Mouse (Mus musculus) neutrophil, adult 65 days (primary cell): Measurements from ENCODE around the gene 4921501E09Rik. TPM values are rescaled to one million over a fixed set of nuclear protein-coding genes. Genes with fewer than 3 reads are reported as not detected.

Source experiments
- total RNA-seq: library from RNA; stranded (reverse); gene quantifications from 2 replicates; pipeline ENCODE4 v1.2.4, GENCODE M21; 2023

Gene 4921501E09Rik
- total RNA-seq: not detected in 2 replicates

GRCm38 (mm10) chr17:33067958-33068357 lies at the start of gene 4921501E09Rik:
TSS of gene 4921501E09Rik (minus strand) at chr17:33068058.

GRCm38 (mm10) chr17:33089220-33089949 lies 21.5 kb upstream of the 4921501E09Rik start, which contains the start of gene Zfp563:
TSS of gene Zfp563 (plus strand) at chr17:33089310.

GRCm38 (mm10) chr17:33032900-33033891 lies 34.7 kb downstream of the 4921501E09Rik start, which contains the start of gene Zfp763:
TSS of gene Zfp763 (minus strand) at chr17:33033402.

Other genes starting within 250 kb of the 4921501E09Rik start
- gene Zfp799, start 237.8 kb downstream of the 4921501E09Rik start, total RNA-seq: 0.79 and 1.3 TPM in 2 replicates
- 0.34 and 0.73 TPM in 2 replicates for gene Zfp870, start 176.4 kb downstream of the 4921501E09Rik start, total RNA-seq
- gene Cyp4f14, start 150.7 kb downstream of the 4921501E09Rik start, total RNA-seq: not detected in 2 replicates
- gene Cyp4f13, start 120.7 kb downstream of the 4921501E09Rik start, total RNA-seq: 63.2 and 86.6 TPM in 2 replicates
- gene Zfp472, start 102.2 kb downstream of the 4921501E09Rik start, total RNA-seq: 13.3 and 18.4 TPM in 2 replicates
- gene Zfp952, start 74.9 kb downstream of the 4921501E09Rik start, total RNA-seq: 3.8 and 4.6 TPM in 2 replicates
- gene Zfp763, start 34.7 kb downstream of the 4921501E09Rik start, total RNA-seq: 0.60 and 0.82 TPM in 2 replicates
- 0.23 and 0.85 TPM in 2 replicates for gene Zfp563, start 21.3 kb upstream of the 4921501E09Rik start, total RNA-seq
- not detected in 2 replicates for gene Morc2b, start 71.6 kb upstream of the 4921501E09Rik start, total RNA-seq
- not detected in 2 replicates for gene Olfr55, start 100.4 kb upstream of the 4921501E09Rik start, total RNA-seq
- not detected in 2 replicates for gene Olfr239, start 123.2 kb upstream of the 4921501E09Rik start, total RNA-seq
- not detected in 2 replicates for gene Olfr1564, start 153.6 kb upstream of the 4921501E09Rik start, total RNA-seq
- 2.0 and 2.2 TPM in 2 replicates for gene Zfp955a, start 187.1 kb upstream of the 4921501E09Rik start, total RNA-seq
- 0.09 and 0.22 TPM in 2 replicates for gene Olfr63, start 196.6 kb upstream of the 4921501E09Rik start, total RNA-seq
- gene Zfp955b, start 221.5 kb upstream of the 4921501E09Rik start, total RNA-seq: 1.6 and 2.8 TPM in 2 replicates